Mouse (Mus musculus): ENCODE results near the gene 1810062G17Rik. TPM values are rescaled to one million over a fixed set of nuclear protein-coding genes. Genes with fewer than 3 reads are reported as not detected.

Gene 1810062G17Rik
- total RNA-seq, 2 experiments from 2014 or later, result 0.79 to 2.5 TPM

GRCm38 (mm10) chr3:36476261-36477155 is 771 bp downstream of the 1810062G17Rik start:
- no peak for DNase-seq

GRCm38 (mm10) chr3:36478776-36479175 is 3.0 kb downstream of the 1810062G17Rik start:
- DNase-seq, result no peak

- peak in 1 of 2 experiments; percentile 36 for DNase-seq
Observed at GRCm38 (mm10) chr3:36480486-36480885, 4.7 kb downstream of the 1810062G17Rik start.

- peak; percentile 68 to 71 for DNase-seq
Observed at GRCm38 (mm10) chr3:36481776-36482193, 6.0 kb downstream of the 1810062G17Rik start.

- DNase-seq, result no peak
Observed at GRCm38 (mm10) chr3:36482940-36483339, 7.2 kb downstream of the 1810062G17Rik start.

- no peak for DNase-seq
Observed at GRCm38 (mm10) chr3:36484292-36484691, 8.6 kb downstream of the 1810062G17Rik start.

- DNase-seq, result peak in 1 of 2 experiments; percentile 47
Observed at GRCm38 (mm10) chr3:36486176-36486575, 10.4 kb downstream of the 1810062G17Rik start.

- DNase-seq, result no peak
Observed at GRCm38 (mm10) chr3:36486881-36487280, 11.1 kb downstream of the 1810062G17Rik start.

- DNase-seq, result no peak
Observed at GRCm38 (mm10) chr3:36488367-36488766, 12.6 kb downstream of the 1810062G17Rik start.

- no peak for DNase-seq
Observed at GRCm38 (mm10) chr3:36488899-36489589, 13.3 kb downstream of the 1810062G17Rik start.

GRCm38 (mm10) chr3:36489590-36489910 is 13.8 kb downstream of the 1810062G17Rik start:
- no peak for DNase-seq

- no peak for DNase-seq
Observed at GRCm38 (mm10) chr3:36491535-36491934, 15.8 kb downstream of the 1810062G17Rik start.

GRCm38 (mm10) chr3:36492716-36493391 is 17.1 kb downstream of the 1810062G17Rik start:
- no peak for DNase-seq

- DNase-seq, result no peak
Observed at GRCm38 (mm10) chr3:36493641-36494283, 18.0 kb downstream of the 1810062G17Rik start.

GRCm38 (mm10) chr3:36494613-36495012 is 18.9 kb downstream of the 1810062G17Rik start:
- DNase-seq, result no peak

GRCm38 (mm10) chr3:36495436-36495835 is 19.7 kb downstream of the 1810062G17Rik start:
- DNase-seq, result peak; percentile 92 to 93

GRCm38 (mm10) chr3:36496273-36496672 is 20.5 kb downstream of the 1810062G17Rik start:
- DNase-seq, result no peak

- DNase-seq, result peak; percentile 79 to 83
Observed at GRCm38 (mm10) chr3:36496746-36497145, 21.0 kb downstream of the 1810062G17Rik start.

GRCm38 (mm10) chr3:36498224-36498623 is 22.5 kb downstream of the 1810062G17Rik start:
- DNase-seq, result no peak

GRCm38 (mm10) chr3:36499418-36499817 is 23.7 kb downstream of the 1810062G17Rik start:
- DNase-seq, result no peak

GRCm38 (mm10) chr3:36500976-36501375 is 25.2 kb downstream of the 1810062G17Rik start:
- no peak for DNase-seq

GRCm38 (mm10) chr3:36501546-36501945 is 25.8 kb downstream of the 1810062G17Rik start:
- DNase-seq, result no peak
